Mouse (Mus musculus) CH12F3 (cell line): ENCODE measurements around the gene Gm4985.

Experiments
- in situ Hi-C: fragments of 300-500 bp; cut with MboI; formaldehyde crosslinking; loops from 2 replicates; pipeline ENCODE4 v1.14.3; 2020; ENCODE audit warnings: low sequenced_read_pairs

Gene Gm4985

GRCm38 (mm10) chrX:23958834-23959233 is at the start of gene Gm4985:
Gm4985 (minus strand) TSS chrX:23958934.
- in situ Hi-C loops, result loop anchor here (25.0 kb wide), 1 partner anchor 103 kb away; no protein-coding TSS in a partner anchor

GRCm38 (mm10) chrX:23954161-23954560 is 4.6 kb downstream of the Gm4985 start:
- in situ Hi-C loops, result loop anchor here (25.0 kb wide), 1 partner anchor 108 kb away; no protein-coding TSS in a partner anchor
